Comparison of ENCODE assay signal across 27 mouse cellular contexts in the genomic region with DNA sequence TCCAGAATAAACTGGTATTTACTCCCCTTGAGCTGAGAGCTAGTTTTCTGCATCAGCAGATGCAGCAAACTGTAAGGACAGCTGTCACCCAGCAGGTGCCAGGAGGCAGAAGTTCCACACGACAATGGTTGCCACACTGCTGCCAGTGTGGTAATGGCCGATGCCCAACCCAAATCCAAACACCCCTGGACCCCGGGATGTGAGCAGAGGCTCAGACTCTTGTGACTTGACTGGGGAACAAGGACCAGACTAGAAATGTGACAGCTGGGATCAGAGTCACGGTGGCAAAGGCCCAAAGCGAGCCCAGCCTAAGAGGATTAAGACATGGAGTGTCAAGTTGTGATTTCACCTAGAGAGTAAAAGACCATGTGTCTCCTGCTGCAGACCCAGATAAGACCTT.
DNase-seq lines count a peak whose midpoint lies in the region; ATAC-seq and TF ChIP-seq lines count a peak whose summit lies in the region.
"Had no signal": no experiment of that assay in that cellular context is flagged by ENCODE, and none has a peak within 500 bp of the region (broad histone marks: within the 10 kb centered on the region; RNA-seq: fewer than 3 reads in every experiment).

No protein-coding gene starts in this region.

- H3K4me1 ChIP-seq in hindbrain, postnatal 0 days (ENCODE audit: insufficient read depth, low read length): peaks cover 2% of the 10 kb centered on the region
- peaks cover 16% of the 10 kb centered on the region; the same call in 1 of the 2 replicates for H3K4me1 ChIP-seq in hindbrain, embryonic 13.5 days (replicated peaks)
- 0 out of 2 replicates have a peak, but pooled peaks cover 3% of the 10 kb centered on the region for H3K4me1 ChIP-seq in embryonic facial prominence, embryonic 10.5 days
- H3K4me1 ChIP-seq: embryonic facial prominence, embryonic 12.5 days; hindbrain, embryonic 12.5 days; liver, embryonic 12.5 days; stomach, embryonic 15.5 days had no signal

- WGBS in hindbrain, postnatal 0 days: 43% methylated on average over 5 of the region's 5 CpGs
- WGBS in hindbrain, embryonic 13.5 days: 69% methylated on average over 5 of the region's 5 CpGs
- WGBS in embryonic facial prominence, embryonic 10.5 days: 71% methylated on average over 5 of the region's 5 CpGs

- no peak; the same call in 1 of the 2 replicates for ATAC-seq in hindbrain, postnatal 0 days
- ATAC-seq in hindbrain, embryonic 13.5 days (ENCODE audit: low FRiP score): no peak
- ATAC-seq in activated CD4-positive, CD25-positive, alpha-beta regulatory T cell, adult 4 months: no peak
- ATAC-seq: forebrain, embryonic 15.5 days; liver, embryonic 12.5 days had no signal

- H3K9me3 ChIP-seq in hindbrain, postnatal 0 days (ENCODE audit: low read length): no peaks in the 10 kb centered on the region
- H3K9me3 ChIP-seq in hindbrain, embryonic 13.5 days: no peaks in the 10 kb centered on the region
- H3K9me3 ChIP-seq in embryonic facial prominence, embryonic 10.5 days: no peaks in the 10 kb centered on the region
- H3K9me3 ChIP-seq: embryonic facial prominence, embryonic 12.5 days; forebrain, embryonic 15.5 days; hindbrain, embryonic 12.5 days; kidney, embryonic 15.5 days; liver, embryonic 12.5 days; neural tube, embryonic 13.5 days; stomach, embryonic 15.5 days had no signal

- TF ChIP-seq POLR2A in brain, embryonic 14.5 days (IDR thresholded peaks at IDR 0.05; ENCODE audit: borderline replicate concordance, extremely low read depth, insufficient read depth, insufficient read length, poor library complexity, severe bottlenecking): no peak

- no peak overlapping the region for H3K4me2 ChIP-seq in hindbrain, postnatal 0 days (ENCODE audit: low read depth, low read length)
- no peak overlapping the region for H3K4me2 ChIP-seq in hindbrain, embryonic 13.5 days
- H3K4me2 ChIP-seq: embryonic facial prominence, embryonic 12.5 days; forebrain, embryonic 15.5 days; heart, embryonic 11.5 days; hindbrain, embryonic 12.5 days; kidney, embryonic 15.5 days; liver, embryonic 12.5 days; neural tube, embryonic 13.5 days; stomach, embryonic 15.5 days had no signal

- H3K4me3 ChIP-seq in hindbrain, postnatal 0 days (ENCODE audit: low read length): no peak overlapping the region
- no peak overlapping the region for H3K4me3 ChIP-seq in hindbrain, embryonic 13.5 days
- no peak overlapping the region for H3K4me3 ChIP-seq in embryonic facial prominence, embryonic 10.5 days
- H3K4me3 ChIP-seq: embryonic facial prominence, embryonic 12.5 days; forebrain, embryonic 15.5 days; hindbrain, embryonic 12.5 days; kidney, embryonic 15.5 days; left cerebral cortex, adult 2 months; liver, embryonic 12.5 days; neural tube, embryonic 13.5 days; stomach, embryonic 15.5 days had no signal

- peak; percentile 67 for DNase-seq in hindbrain, postnatal 0 days (ENCODE audit: low spot score)
- DNase-seq in brain, embryonic 14.5 days (ENCODE audit: low read depth): peak; percentile 64
- DNase-seq in cerebellum, postnatal 10 days: peak; percentile 82 to 83
- DNase-seq in retina, postnatal 1 day: peak; percentile 84
- no peak for DNase-seq in embryonic facial prominence, embryonic 10.5 days (ENCODE audit: low spot score)
- DNase-seq: adrenal gland, adult 2 months; adrenal gland, postnatal 36 days; B cell, adult 2 months; gastrocnemius, postnatal 25 days; heart, adult 18-20 months; heart, postnatal 36 days; kidney, adult 18-20 months; kidney, postnatal 25 days; lung, adult 2 months; lung, postnatal 10 days; right cerebral cortex, postnatal 25 days had no signal

- TF ChIP-seq CTCF in hindbrain, postnatal 0 days (IDR thresholded peaks at IDR 0.05; ENCODE audit: low read depth): no peak
- no peak for TF ChIP-seq CTCF in brain, embryonic 14.5 days (IDR thresholded peaks at IDR 0.05; ENCODE audit: borderline replicate concordance, extremely low read depth, insufficient read depth, insufficient read length)

- H3K9ac ChIP-seq in hindbrain, postnatal 0 days (replicated peaks; ENCODE audit: low read length): no peak overlapping the region
- H3K9ac ChIP-seq in hindbrain, embryonic 13.5 days: no peak overlapping the region; the same call in 1 of the 2 replicates
- H3K9ac ChIP-seq: embryonic facial prominence, embryonic 12.5 days; forebrain, embryonic 15.5 days; hindbrain, embryonic 12.5 days; kidney, embryonic 15.5 days; liver, embryonic 12.5 days; neural tube, embryonic 13.5 days; stomach, embryonic 15.5 days had no signal

- no peak overlapping the region for H3K27ac ChIP-seq in hindbrain, postnatal 0 days
- no peak overlapping the region for H3K27ac ChIP-seq in hindbrain, embryonic 13.5 days
- no peak overlapping the region for H3K27ac ChIP-seq in embryonic facial prominence, embryonic 10.5 days (replicated peaks)
- H3K27ac ChIP-seq: embryonic facial prominence, embryonic 12.5 days; forebrain, embryonic 15.5 days; hindbrain, embryonic 12.5 days; kidney, embryonic 15.5 days; left cerebral cortex, adult 2 months; liver, embryonic 12.5 days; neural tube, embryonic 13.5 days; stomach, embryonic 15.5 days had no signal

- no peaks in the 10 kb centered on the region for H3K27me3 ChIP-seq in hindbrain, postnatal 0 days (ENCODE audit: insufficient read depth, low read length)
- H3K27me3 ChIP-seq in hindbrain, embryonic 13.5 days: peaks cover 7% of the 10 kb centered on the region; the same call in 1 of the 2 replicates
- H3K27me3 ChIP-seq in embryonic facial prominence, embryonic 10.5 days (replicated peaks; ENCODE audit: low read depth, poor library complexity, severe bottlenecking): 0 out of 2 replicates have a peak, but pooled peaks cover 2% of the 10 kb centered on the region
- H3K27me3 ChIP-seq: embryonic facial prominence, embryonic 12.5 days; forebrain, embryonic 15.5 days; kidney, embryonic 15.5 days; liver, embryonic 12.5 days; neural tube, embryonic 13.5 days; stomach, embryonic 15.5 days had no signal

- no peaks in the 10 kb centered on the region for H3K36me3 ChIP-seq in hindbrain, postnatal 0 days (ENCODE audit: insufficient read depth, low read length)
- H3K36me3 ChIP-seq in hindbrain, embryonic 13.5 days: no peaks in the 10 kb centered on the region
- no peaks in the 10 kb centered on the region for H3K36me3 ChIP-seq in embryonic facial prominence, embryonic 10.5 days (replicated peaks)
- H3K36me3 ChIP-seq: embryonic facial prominence, embryonic 12.5 days; forebrain, embryonic 15.5 days; hindbrain, embryonic 12.5 days; kidney, embryonic 15.5 days; liver, embryonic 12.5 days; neural tube, embryonic 13.5 days; stomach, embryonic 15.5 days had no signal
